Mouse (Mus musculus): Measurements from ENCODE around the gene Lrrfip1.

GRCm38 (mm10) chr1:90968649-90969048 lies 29.9 kb upstream of the Lrrfip1 start:
- TF ChIP-seq POLR2A (IDR thresholded peaks at IDR 0.05; ENCODE audit: borderline replicate concordance, control insufficient read depth, low read depth, low read length) (no peak), CTCF (IDR thresholded peaks at IDR 0.05; ENCODE audit: control insufficient read depth, insufficient read depth, low read length) (no peak)

Measured in bone marrow, adult 2 months (tissue).